Mouse (Mus musculus): ENCODE measurements around the gene Igsf9.

- TF ChIP-seq CTCF (IDR thresholded peaks at IDR 0.05; ENCODE audit: control insufficient read depth, insufficient read depth, insufficient read length), result no peak
- TF ChIP-seq MAX (IDR thresholded peaks at IDR 0.05), result no peak
- TF ChIP-seq USF1 (IDR thresholded peaks at IDR 0.05; ENCODE audit: low read depth), result no peak
- no peak for TF ChIP-seq MYOD1 (IDR thresholded peaks at IDR 0.05; ENCODE audit: control insufficient read depth, insufficient read length, low read depth)
- TF ChIP-seq MYOG (IDR thresholded peaks at IDR 0.05; ENCODE audit: control insufficient read depth, extremely low read depth, insufficient read length), result no peak
- TF ChIP-seq FOSL1 (IDR thresholded peaks at IDR 0.05; ENCODE audit: insufficient read depth, low read length, poor library complexity, severe bottlenecking), result no peak
- TF ChIP-seq CEBPB (IDR thresholded peaks at IDR 0.05; ENCODE audit: low read depth), result no peak
These were observed 17.9 kb upstream of the Igsf9 start for GRCm38 (mm10) chr1:172463387-172464333.

Measured in C2C12 (cell line).